Mouse (Mus musculus) urinary bladder, postnatal 4 days (tissue): ENCODE results near the gene Nup85.
A peak's percentile ranks its signal among the peaks of the same experiment; 100 is the strongest.

Experiments
- DNase-seq, 2 experiments: peaks; one replicate each; pipeline ENCODE4 v3.0.0; 2021 to 2022; ENCODE audit warnings: low spot score in 2 of 2

Gene Nup85

DNA sequence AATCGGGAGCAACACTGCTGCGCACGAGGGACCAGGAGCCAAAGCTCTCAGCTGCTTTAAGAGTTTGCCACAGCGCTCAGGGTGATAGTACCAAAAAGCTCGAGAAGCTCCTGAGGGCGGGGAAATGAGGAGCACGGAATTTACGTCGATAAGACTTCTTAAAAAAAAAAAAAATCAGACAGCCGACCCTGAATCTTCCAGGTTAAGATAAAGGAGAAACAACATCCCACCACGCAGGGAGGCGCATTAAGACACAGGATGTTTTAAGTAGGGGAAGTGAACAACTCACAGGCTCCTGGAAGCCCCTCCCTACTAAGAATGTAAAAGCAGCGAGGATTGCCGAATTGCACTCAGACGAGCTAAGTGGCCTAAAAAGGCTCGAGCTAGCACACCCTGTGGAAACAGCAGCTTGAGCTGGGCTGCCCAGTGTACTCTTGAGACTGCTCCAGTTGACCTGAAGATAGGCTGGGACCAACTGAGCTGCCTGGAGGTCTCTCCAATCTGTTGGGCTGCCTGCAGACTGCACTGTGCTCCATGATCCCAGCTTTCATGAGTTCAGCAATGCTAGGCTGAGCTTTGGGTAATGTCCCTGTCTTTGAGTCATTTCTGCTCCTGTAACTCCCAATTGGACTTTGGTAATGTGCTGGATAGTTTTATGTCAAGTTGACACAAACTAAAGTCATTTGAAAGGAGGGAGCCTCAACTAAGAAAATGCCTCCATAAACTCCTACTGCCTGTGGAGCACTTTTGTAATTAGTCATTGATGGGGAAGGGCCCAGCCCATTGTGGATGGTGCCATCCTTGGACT is 49.1 kb downstream of the Nup85 start:
- no peak for DNase-seq

GRCm38 (mm10) chr11:115614346-115615107 is 50.3 kb downstream of the Nup85 start:
- DNase-seq: no peak

DNA sequence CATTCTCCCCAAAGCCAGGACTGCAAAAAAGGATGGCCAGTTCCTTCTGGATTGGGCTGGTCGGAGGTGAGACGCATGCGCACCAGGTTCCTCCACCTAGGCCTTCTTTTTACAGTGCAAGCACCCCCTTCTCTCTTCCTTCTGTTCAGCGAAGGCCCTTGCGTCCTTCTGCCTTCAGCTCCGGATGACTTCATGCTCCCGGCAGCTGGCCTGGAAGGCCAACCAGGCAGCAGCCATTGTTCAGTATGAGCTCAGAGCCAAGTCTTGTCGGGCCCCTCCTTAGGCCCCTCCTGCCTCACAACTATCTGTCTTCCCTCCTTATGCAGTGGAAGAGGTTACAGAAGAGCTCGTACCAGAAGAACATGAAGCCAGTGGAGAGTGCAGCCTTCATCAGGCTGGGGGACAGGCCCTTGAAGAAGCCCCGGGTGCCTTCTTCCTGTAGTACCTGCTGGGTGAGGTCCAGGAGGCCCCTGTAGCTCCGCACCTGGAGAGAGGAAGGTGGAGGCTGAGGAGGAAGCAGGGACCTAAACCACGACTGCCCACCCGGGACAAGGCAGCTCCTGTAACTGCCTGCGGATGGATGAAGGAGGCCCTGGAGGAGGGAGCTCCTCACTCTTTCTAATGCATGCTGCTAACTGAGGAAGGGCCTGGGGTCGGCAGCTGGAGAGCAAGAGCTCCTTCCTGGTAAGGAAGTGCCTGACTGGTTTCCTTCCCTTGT is 51.0 kb downstream of the Nup85 start:
- DNase-seq: peak in 1 of 2 experiments; percentile 61

DNA sequence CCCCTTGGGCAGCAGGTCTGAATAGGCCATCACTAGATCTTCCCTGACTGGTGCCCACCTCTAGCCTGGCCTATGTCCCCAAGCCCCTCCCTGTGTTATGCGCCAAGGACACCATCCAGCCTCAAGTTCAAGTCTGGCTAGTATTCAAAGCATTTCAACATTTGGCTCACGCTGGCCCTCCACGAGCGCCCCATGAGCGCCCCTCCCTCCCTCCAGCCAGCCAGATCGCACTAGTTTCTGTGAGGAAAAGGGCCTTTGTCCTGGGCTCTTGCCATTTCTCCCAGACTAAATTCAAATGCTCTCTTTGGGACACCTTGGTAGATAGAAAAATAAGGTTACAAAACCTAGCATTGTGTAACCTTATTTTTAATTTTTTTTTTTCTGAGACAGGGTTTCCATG is 51.6 kb downstream of the Nup85 start:
- no peak for DNase-seq

- DNase-seq: no peak
These were observed 52.1 kb downstream of the Nup85 start for GRCm38 (mm10) chr11:115616371-115616770.

GRCm38 (mm10) chr11:115616893-115617292 is 52.7 kb downstream of the Nup85 start:
- DNase-seq: no peak

DNA sequence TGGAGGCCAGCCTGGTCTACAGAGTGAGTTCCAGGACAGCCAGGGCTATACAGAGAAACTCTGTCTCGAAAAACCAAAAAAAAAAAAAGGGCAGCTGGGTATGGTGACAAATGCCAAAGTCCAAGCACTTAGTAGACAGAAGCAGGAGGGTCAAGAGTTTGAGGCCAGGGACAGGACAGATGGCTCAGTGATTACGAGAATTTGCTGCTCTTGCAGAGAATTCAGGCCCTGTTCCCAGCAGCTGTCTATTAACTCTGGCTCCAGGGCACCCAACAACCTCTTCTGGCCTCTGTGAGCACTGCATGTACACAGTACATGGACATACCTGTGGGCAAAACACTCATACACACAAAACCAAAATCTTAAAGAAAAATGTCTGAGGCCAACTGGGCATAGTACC is 53.8 kb downstream of the Nup85 start:
- DNase-seq: no peak

GRCm38 (mm10) chr11:115618732-115619516 is 54.7 kb downstream of the Nup85 start:
- no peak for DNase-seq

- DNase-seq: no peak
These were observed 55.7 kb downstream of the Nup85 start for GRCm38 (mm10) chr11:115619949-115620348.

DNA sequence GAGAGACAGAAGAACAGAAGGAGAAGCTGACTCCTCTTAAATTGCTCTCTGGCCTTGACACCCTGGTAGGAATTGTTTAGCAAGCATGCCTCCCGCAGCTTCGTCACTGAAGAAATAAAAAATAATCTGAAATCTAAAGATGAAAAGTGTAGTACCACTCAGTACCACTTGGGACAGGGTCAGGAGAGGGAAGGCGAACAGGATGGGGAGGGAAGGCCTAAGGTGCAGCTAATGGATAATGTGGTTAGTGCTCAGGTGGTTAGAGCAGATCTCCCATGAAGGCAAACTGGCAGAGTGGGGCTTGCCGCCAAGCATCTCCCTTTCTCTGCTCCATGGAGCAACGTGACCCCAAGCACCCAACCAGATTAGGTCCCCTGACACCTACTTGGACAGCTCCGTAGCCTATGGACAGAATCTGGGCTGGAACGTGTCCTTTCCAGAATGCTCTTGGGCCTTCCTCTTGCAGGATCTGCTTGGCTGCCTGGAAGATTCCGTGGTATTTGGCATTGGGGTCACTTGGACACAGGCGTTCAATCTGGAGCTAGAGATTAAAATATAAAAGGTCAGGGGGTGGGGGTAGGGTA is 59.3 kb downstream of the Nup85 start:
- DNase-seq: no peak

- no peak for DNase-seq
These were observed 61.6 kb downstream of the Nup85 start for GRCm38 (mm10) chr11:115625877-115626276.

GRCm38 (mm10) chr11:115626824-115627616 is 62.8 kb downstream of the Nup85 start:
- no peak for DNase-seq

DNA sequence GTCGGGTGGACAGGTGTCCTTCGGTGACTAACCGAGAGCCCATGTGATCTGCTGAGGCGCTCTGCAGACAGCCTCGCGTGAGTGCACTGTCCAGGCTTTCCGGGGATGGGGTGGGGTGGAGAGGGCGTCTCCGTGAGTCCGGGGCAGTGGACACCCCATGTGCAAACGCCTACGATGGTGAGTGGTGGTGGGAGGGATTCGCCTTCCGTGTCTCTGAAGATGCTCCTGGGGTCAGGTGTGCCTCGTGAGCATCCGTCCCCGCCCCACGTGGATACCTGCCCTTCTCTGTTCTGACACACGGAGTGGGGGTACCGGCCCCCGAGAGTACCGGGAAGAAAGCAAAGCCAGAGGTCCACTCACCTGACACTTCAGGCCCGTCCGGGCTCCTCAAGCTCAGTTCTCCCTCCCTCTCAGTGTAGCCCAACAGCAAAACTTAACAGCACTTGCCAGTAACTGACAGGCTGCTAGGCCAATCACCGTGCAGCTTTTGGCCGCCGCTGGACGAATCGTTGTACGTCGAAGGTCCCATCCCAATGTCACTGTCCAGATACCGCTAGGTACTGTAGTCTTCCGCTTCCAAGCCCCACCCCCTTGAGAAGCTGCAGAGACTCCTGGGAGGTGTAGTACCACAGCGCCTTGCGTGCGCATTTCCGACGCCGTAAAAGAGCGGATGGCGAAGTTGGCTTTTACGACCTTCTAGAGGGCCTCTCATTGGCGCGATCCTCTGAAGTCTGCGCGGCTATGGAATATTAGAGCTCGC is 63.7 kb downstream of the Nup85 start, which contains the start of gene Slc25a19:
Gene Slc25a19 (minus strand): TSS at position 591 of the 760 bp plus-strand sequence.
- peak; percentile 98 to 99 for DNase-seq

DNA sequence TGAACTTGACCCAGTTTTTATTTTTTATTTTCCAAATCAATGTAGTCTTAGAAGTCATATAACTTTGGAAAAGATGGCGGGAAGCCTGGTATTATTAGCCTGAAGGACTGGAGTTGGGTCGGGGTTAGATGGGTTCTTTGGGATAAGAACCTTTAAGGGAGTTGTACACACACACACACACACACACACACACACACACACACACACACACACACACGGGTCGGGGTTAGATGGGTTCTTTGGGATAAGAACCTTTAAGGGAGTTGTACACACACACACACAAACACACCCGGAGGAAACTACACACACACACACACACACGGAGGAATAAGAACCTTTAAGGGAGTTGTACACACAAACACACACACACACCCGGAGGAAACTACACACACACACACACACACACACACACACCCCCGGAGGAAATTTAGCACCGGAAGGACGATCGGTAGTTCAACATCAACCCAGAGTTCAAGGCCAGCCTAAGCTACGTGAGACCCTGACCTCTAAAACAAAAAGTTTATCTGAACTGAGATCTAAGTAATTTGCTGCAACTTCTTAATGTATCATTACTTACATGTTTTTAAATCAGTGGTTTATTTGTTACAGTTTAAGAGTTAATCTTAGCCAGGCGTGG is 64.3 kb downstream of the Nup85 start:
- DNase-seq: no peak

DNA sequence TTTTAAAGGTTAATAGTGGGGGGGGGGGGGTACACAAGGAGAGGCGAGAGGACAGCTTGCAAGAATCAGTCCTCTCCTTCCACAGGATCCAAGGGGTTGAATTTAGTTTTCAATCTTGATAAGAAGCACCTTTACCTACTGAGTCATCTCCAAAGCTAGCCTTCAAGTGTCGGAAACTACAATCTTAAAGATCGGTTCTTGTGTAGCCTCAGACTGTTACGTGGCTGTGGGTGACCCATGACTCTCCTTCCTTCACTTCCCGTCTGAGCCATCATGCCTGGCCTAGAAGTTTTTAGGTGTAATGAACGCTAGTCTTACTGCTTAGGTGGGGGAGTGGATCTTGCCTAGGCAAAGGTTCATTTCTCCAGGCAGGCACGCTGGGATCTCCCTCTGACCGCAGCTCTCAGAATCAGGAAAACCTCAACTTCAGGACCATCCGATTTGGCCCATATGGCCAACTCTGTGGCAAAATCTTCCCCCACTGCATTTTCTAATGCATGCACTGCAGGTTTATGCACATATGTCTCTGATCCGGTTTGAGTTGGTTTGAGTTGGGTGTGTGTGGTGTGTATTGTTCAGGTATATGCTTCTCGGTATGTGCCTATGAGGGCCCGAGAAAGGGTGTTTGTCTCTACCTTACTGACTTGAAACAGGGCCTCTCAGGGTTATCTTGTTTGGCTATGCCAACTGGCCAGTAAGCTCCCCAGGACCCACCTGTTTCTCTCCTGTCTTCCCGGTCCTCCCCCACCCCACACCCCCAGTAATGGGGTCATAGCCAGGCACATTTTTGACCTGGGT is 65.7 kb downstream of the Nup85 start:
- DNase-seq: no peak

DNA sequence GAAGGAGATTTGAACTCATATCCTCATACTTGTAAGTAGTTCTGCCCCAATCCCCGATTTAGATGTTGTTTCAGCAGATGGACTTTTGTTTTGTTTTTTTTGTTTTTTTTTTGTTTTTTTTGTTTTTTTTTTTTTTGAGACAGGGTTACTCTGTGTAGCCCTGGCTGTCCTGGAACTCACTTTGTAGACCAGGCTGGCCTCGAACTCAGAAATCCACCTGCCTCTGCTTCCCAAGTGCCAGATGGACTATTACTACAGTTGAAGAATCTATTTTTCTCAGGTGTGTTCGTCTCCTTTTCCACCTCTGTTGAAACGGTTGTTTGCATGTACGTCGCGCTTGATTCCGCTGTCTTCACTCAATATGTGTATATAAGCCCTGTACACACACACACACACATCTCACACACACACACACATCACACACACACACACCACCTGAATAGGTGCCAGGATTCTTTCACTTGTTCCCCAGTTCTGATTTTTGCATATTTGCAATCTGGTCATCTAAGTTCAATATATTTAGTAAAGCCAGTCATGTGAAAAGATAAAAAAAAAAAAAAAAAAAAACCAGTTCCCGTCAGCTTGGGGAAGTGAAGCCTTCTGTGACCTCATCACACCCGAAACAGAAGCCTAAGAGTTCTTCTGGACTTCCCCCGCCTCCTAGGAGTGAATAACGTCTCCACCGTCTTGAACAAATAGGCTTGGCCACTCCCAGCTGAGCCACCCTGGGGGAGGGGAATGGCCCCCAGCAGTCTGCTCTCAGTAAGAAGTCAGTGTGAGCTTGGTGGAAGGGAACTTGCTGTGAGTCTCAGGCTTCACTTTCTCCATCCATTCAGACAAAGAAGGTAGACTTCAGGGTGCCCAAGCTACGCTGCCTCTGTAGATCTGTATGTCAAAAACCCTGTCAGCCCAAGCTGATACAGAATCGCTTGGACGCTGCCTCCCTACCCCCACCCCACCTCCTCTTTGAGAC is 66.6 kb downstream of the Nup85 start:
- no peak for DNase-seq

- DNase-seq: no peak
These were observed 67.3 kb downstream of the Nup85 start for GRCm38 (mm10) chr11:115631505-115631890.
